Mouse (Mus musculus): ENCODE results near the gene Fam43b. TPM values are rescaled to one million over a fixed set of nuclear protein-coding genes. Genes with fewer than 3 reads are reported as not detected.

The Fam43b gene
- polyA plus RNA-seq, 1 experiment from 2014 or later: not detected

DNA sequence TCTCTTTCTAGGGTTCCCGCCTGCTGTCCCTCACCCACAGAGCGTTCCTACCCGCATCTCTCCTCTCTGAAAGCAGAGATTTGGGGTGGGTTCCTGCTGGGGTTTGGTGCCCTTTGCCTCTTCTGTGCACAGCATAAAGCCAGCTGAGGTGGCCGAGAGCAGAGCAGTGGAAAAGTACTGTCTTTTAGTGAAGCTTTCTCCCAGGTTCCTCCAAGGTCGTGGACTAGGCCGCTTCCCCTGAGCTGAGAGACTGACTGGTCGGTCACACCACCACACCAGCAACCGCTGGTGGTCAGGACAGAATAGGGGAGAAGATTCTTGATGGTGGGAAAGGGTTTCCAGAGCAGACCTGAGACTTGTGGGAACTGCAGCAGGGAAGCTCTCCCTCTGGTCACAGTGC is 383 bp upstream of the Fam43b start:
- Histone ChIP-seq H3K27ac (ENCODE audit: low read depth) (no peak overlapping the region), H3K9me3 (ENCODE audit: low read length) (no peaks in the 10 kb centered on the region), H3K4me3 (ENCODE audit: low read depth, low read length) (no peak overlapping the region), H3K9ac (replicated peaks) (no peak overlapping the region), H3K36me3 (replicated peaks; ENCODE audit: insufficient read depth, low read length) (no peaks in the 10 kb centered on the region), H3K4me1 (ENCODE audit: insufficient read depth) (no peaks in the 10 kb centered on the region; the same call in 1 of the 2 replicates), H3K27me3 (ENCODE audit: insufficient read depth, low read length) (peaks cover 47% of the 10 kb centered on the region), H3K4me2 (ENCODE audit: low read depth, low read length) (no peak overlapping the region)
- WGBS (ENCODE audit: insufficient replicate concordance): 8% methylated on average over 8 of the region's 8 CpGs
- DNase-seq (no peak), ATAC-seq (no peak)
- TF ChIP-seq CTCF (IDR thresholded peaks at IDR 0.05; ENCODE audit: low read depth) (no peak), EP300 (IDR thresholded peaks at IDR 0.05; ENCODE audit: low read depth) (no peak)

DNA sequence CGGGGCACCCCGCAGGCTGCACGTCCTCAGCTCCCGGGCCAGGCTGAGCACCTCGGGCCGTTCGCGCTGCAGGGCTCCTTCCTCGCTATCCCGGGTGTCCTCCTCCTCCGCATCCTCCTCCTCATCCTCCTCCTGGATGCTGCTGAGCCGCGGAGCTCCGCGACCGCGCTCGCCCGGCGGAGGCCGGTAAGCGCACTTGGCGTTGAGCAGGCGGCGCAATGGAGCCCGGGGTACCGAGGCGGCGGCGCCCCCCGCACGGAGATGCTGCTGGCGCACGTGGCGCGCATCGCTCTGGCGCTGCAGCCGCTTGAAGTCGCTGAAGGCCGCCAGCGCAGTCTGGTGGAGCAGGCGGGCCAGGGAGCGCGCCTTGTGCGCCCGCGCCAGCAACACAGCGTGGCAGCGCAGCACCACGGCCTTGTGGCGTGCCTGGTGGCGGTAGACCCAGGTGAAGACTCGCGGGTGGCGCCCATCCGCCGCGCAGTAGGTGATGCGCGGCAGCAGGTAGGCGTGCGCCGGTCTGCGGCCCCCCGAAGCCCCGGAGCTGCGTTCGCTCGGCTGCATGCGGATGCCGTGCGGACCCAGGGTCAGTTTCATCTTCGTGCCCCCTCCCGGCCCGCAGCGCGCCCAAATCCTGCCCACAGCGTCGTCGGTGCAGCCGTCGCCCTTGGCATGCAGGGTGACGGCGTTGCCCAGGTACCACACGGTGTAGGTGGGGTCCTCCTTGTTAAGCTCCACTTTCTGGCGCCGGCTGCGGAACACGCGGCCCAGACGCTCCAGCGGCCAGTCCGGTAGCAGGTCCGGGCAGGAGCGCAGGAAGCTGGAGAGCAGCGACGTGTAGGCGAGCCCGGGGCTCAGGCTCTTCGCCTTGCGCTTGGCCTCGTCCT is 999 bp downstream of the Fam43b start:
- TF ChIP-seq EP300 (IDR thresholded peaks at IDR 0.05; ENCODE audit: low read depth): no peak
- 0 out of 2 replicates have a peak overlapping the region, but pooled peaks have one; percentile 9 for H3K4me2 ChIP-seq (ENCODE audit: low read depth, low read length)
- H3K4me3 ChIP-seq (ENCODE audit: low read depth, low read length): peak overlapping the region; percentile 4; the same call in 1 of the 2 replicates
- no peaks in the 10 kb centered on the region for H3K9me3 ChIP-seq (ENCODE audit: low read length)
- H3K27ac ChIP-seq (ENCODE audit: low read depth): no peak overlapping the region
- H3K36me3 ChIP-seq (replicated peaks; ENCODE audit: insufficient read depth, low read length): no peaks in the 10 kb centered on the region
- 3% methylated on average over 87 of the region's 103 CpGs for WGBS (ENCODE audit: insufficient replicate concordance)
- no peak overlapping the region for H3K9ac ChIP-seq (replicated peaks)
- no peak for ATAC-seq
- H3K27me3 ChIP-seq (ENCODE audit: insufficient read depth, low read length): peaks cover 47% of the 10 kb centered on the region
- H3K4me1 ChIP-seq (ENCODE audit: insufficient read depth): no peaks in the 10 kb centered on the region; the same call in 1 of the 2 replicates
- no peak for DNase-seq

DNA sequence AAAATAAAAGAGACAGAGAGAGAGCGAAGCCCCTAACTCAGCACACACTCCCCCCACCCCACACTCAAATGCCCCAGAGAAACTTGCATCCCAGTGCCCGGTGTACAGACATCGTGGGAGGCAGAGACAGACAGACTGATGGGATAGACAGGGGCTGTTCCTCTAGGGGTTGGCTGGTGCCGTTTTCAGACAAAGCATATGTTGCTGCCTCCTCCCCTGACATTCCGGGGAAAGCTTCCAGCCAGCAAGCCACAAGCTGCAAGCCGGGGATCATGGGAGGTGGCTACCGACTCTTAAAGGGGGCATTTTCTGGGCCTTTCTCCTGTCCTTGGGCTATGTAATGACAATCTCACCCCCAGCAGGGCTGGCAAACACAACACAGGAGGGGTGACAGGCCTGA is 2.6 kb downstream of the Fam43b start:
- TF ChIP-seq CTCF (IDR thresholded peaks at IDR 0.05; ENCODE audit: low read depth) (no peak), EP300 (IDR thresholded peaks at IDR 0.05; ENCODE audit: low read depth) (no peak)
- DNase-seq: no peak
- H3K4me1 ChIP-seq (ENCODE audit: insufficient read depth): no peaks in the 10 kb centered on the region; the same call in 1 of the 2 replicates
- H3K27ac ChIP-seq (ENCODE audit: low read depth): no peak overlapping the region
- WGBS (ENCODE audit: insufficient replicate concordance): 61% methylated on average over 7 of the region's 7 CpGs
- no peaks in the 10 kb centered on the region for H3K36me3 ChIP-seq (replicated peaks; ENCODE audit: insufficient read depth, low read length)
- H3K9me3 ChIP-seq (ENCODE audit: low read length): no peaks in the 10 kb centered on the region
- no peak overlapping the region for H3K9ac ChIP-seq (replicated peaks)
- H3K4me2 ChIP-seq (ENCODE audit: low read depth, low read length): no peak overlapping the region
- peaks cover 47% of the 10 kb centered on the region for H3K27me3 ChIP-seq (ENCODE audit: insufficient read depth, low read length)
- H3K4me3 ChIP-seq (ENCODE audit: low read depth, low read length): no peak overlapping the region
- ATAC-seq: no peak

DNA sequence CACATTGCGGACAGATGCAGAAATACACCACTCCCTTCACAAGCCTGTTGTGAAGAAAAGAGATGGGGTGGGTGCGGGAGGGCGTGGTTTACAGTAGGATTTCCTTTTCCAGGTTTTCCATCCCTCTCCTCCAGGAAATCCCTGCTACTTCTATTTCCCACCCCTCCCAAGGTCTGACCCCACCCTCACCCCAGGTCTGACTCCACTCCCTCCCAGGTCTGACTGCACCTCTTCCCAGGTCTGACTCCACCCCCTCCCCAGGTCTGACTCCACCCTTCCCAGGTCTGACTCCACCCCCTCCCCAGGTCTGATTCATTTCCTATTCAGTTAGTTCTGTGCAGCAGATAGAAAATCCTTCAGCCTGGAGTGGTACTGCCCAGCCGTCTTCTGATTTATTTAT is 12.5 kb downstream of the Fam43b start:
- DNase-seq (no peak), ATAC-seq (no peak)
- Histone ChIP-seq H3K4me2 (ENCODE audit: low read depth, low read length) (no peak overlapping the region), H3K36me3 (replicated peaks; ENCODE audit: insufficient read depth, low read length) (no peaks in the 10 kb centered on the region), H3K4me3 (ENCODE audit: low read depth, low read length) (no peak overlapping the region), H3K9ac (replicated peaks) (no peak overlapping the region), H3K9me3 (ENCODE audit: low read length) (no peaks in the 10 kb centered on the region), H3K27ac (ENCODE audit: low read depth) (no peak overlapping the region), H3K27me3 (ENCODE audit: insufficient read depth, low read length) (no peaks in the 10 kb centered on the region), H3K4me1 (ENCODE audit: insufficient read depth) (no peaks in the 10 kb centered on the region)
- WGBS (ENCODE audit: insufficient replicate concordance): 56% methylated on average over 4 of the region's 4 CpGs
- TF ChIP-seq CTCF (IDR thresholded peaks at IDR 0.05; ENCODE audit: low read depth) (no peak), EP300 (IDR thresholded peaks at IDR 0.05; ENCODE audit: low read depth) (no peak)

DNA sequence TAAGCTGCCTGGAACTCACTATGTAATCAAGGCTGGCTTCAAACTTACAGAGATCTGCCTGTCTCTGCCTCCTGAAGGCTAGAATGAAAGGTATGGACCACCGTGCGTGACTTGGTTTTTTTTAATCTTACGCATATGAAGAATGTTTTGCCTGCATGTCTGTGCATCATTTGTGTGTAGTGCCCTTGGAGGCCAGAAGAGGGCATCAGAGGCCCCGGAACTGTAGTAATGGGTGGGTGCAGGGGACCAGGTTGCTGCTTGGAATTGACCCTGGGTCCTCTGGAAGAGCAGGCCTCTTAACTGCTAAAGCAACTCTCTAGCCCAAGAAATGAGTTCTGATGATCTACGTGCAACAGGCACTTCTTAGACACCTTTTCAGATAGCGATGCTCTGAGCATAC is 13.9 kb downstream of the Fam43b start:
- no peaks in the 10 kb centered on the region for H3K4me1 ChIP-seq (ENCODE audit: insufficient read depth)
- WGBS (ENCODE audit: insufficient replicate concordance): 70% methylated on average over 6 of the region's 6 CpGs
- no peak overlapping the region for H3K4me2 ChIP-seq (ENCODE audit: low read depth, low read length)
- no peaks in the 10 kb centered on the region for H3K9me3 ChIP-seq (ENCODE audit: low read length)
- DNase-seq (no peak), ATAC-seq (no peak)
- no peak overlapping the region for H3K4me3 ChIP-seq (ENCODE audit: low read depth, low read length)
- no peaks in the 10 kb centered on the region for H3K27me3 ChIP-seq (ENCODE audit: insufficient read depth, low read length)
- H3K27ac ChIP-seq (ENCODE audit: low read depth): no peak overlapping the region
- no peak overlapping the region for H3K9ac ChIP-seq (replicated peaks)
- TF ChIP-seq CTCF (IDR thresholded peaks at IDR 0.05; ENCODE audit: low read depth) (peak; percentile 46), EP300 (IDR thresholded peaks at IDR 0.05; ENCODE audit: low read depth) (no peak)
- no peaks in the 10 kb centered on the region for H3K36me3 ChIP-seq (replicated peaks; ENCODE audit: insufficient read depth, low read length)

DNA sequence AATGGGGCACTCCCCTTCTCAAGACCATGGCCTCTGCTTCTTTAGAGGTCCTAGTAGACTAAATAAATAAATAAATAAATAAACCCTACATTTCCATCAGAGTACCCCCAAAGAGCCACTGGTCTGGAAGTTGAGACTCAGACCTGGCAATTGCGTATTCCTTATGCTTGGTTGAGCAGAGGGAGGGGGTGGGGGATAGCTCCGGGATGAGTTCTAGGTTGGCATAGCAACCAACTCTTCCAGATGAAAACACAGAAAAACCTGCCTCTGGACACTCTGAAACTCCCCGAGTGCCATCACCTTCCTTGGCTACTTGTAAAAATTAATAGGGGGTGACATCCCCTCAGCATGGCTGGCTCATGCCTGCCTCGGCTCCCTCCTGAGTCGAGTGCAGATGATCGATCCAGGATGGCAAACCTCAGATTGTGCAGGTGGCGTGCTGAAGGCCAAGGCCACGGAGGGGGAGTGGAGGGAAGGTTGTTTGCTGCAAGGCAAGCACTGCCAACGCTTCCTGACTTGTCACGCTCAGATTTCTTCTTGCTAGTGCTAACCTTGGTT is 16.1 kb downstream of the Fam43b start:
- no peaks in the 10 kb centered on the region for H3K36me3 ChIP-seq (replicated peaks; ENCODE audit: insufficient read depth, low read length)
- WGBS (ENCODE audit: insufficient replicate concordance): 53% methylated on average over 10 of the region's 10 CpGs
- no peak for DNase-seq
- H3K4me3 ChIP-seq (ENCODE audit: low read depth, low read length): no peak overlapping the region
- H3K9ac ChIP-seq (replicated peaks): no peak overlapping the region
- no peak overlapping the region for H3K4me2 ChIP-seq (ENCODE audit: low read depth, low read length)
- ATAC-seq: no peak
- H3K27ac ChIP-seq (ENCODE audit: low read depth): no peak overlapping the region
- no peaks in the 10 kb centered on the region for H3K4me1 ChIP-seq (ENCODE audit: insufficient read depth)
- no peaks in the 10 kb centered on the region for H3K9me3 ChIP-seq (ENCODE audit: low read length)
- H3K27me3 ChIP-seq (ENCODE audit: insufficient read depth, low read length): no peaks in the 10 kb centered on the region
- TF ChIP-seq EP300 (IDR thresholded peaks at IDR 0.05; ENCODE audit: low read depth) (no peak), CTCF (IDR thresholded peaks at IDR 0.05; ENCODE audit: low read depth) (no peak)
